Mouse (Mus musculus) embryonic facial prominence, embryonic 15.5 days (tissue): Measurements from ENCODE around the gene Iqcn. TPM values are rescaled to one million over a fixed set of nuclear protein-coding genes. Genes with fewer than 3 reads are reported as not detected.
A peak's percentile ranks its signal among the peaks of the same experiment; 100 is the strongest.

Experiments used
- ATAC-seq: fragments of 200-750 bp; cut with Nextera tagmentation; 2 replicates; pipeline ENCODE4 v1.8.0; 2017; ENCODE audit warnings: low read depth, moderate TSS enrichment; ENCODE audit not compliant: insufficient number of reproducible peaks, low FRiP score, low TSS enrichment
- H3K27ac ChIP-seq: fragments of 300-500 bp; sonication (generic); replicated peaks from 2 replicates; pipeline ENCODE4 v1.5.1; 2015; ENCODE audit warnings: mild to moderate bottlenecking, inconsistent platforms
- H3K27me3 ChIP-seq: fragments of 300-500 bp; sonication (generic); 2 replicates; pipeline ENCODE4 v1.6.1; 2015; ENCODE audit warnings: inconsistent platforms
- H3K36me3 ChIP-seq: fragments of 300-500 bp; sonication (generic); 2 replicates; pipeline ENCODE4 v1.6.1; 2015; ENCODE audit warnings: mild to moderate bottlenecking, inconsistent platforms
- H3K4me1 ChIP-seq: fragments of 300-500 bp; sonication (generic); 2 replicates; pipeline ENCODE4 v1.6.1; 2015; ENCODE audit warnings: inconsistent platforms
- H3K4me2 ChIP-seq: fragments of 300-500 bp; sonication (generic); replicated peaks from 2 replicates; pipeline ENCODE4 v1.6.1; 2015; ENCODE audit warnings: mild to moderate bottlenecking, inconsistent platforms
- H3K4me3 ChIP-seq: fragments of 300-500 bp; sonication (generic); replicated peaks from 2 replicates; pipeline ENCODE4 v1.5.1; 2015; ENCODE audit warnings: mild to moderate bottlenecking, inconsistent platforms
- H3K9ac ChIP-seq: fragments of 300-500 bp; sonication (generic); 2 replicates; pipeline ENCODE4 v1.6.1; 2015; ENCODE audit warnings: inconsistent platforms
- H3K9me3 ChIP-seq: fragments of 300-500 bp; sonication (generic); replicated peaks from 2 replicates; pipeline ENCODE4 v1.6.1; 2016; ENCODE audit warnings: inconsistent platforms
- WGBS: fragments of 180-500 bp; shearing (Covaris S2); methylation state at CpG from one replicate; pipeline ENCODE4 v1.1.7; 2015; 5-methylcytosine and 5-hydroxymethylcytosine counted together
- polyA plus RNA-seq: library from polyadenylated mRNA; unstranded; fragments of >200 nt; fragmentation: Nextera tagmentation; extraction: Ambion mirVana; gene quantifications from 2 replicates; pipeline ENCODE4 v1.2.1, GENCODE M21; 2015

The Iqcn gene
- polyA plus RNA-seq, 1 experiment from 2014 or later, result 0.03 TPM

GRCm38 (mm10) chr8:70741661-70742060 is 38.4 kb downstream of the Iqcn start:
- Histone ChIP-seq H3K4me3 (no peak overlapping the region), H3K4me1 (peaks cover 17% of the 10 kb centered on the region), H3K36me3 (no peaks in the 10 kb centered on the region), H3K9me3 (no peaks in the 10 kb centered on the region), H3K27me3 (peaks cover 72% of the 10 kb centered on the region), H3K27ac (no peak overlapping the region), H3K9ac (no peak overlapping the region), H3K4me2 (no peak overlapping the region)
- no peak for ATAC-seq
- 50% methylated on average over 5 of the region's 5 CpGs for WGBS

- no peak overlapping the region for H3K4me3 ChIP-seq
- peaks cover 77% of the 10 kb centered on the region for H3K27me3 ChIP-seq
- no peaks in the 10 kb centered on the region for H3K9me3 ChIP-seq
- no peaks in the 10 kb centered on the region for H3K36me3 ChIP-seq
- no peak overlapping the region for H3K9ac ChIP-seq
- peaks cover 17% of the 10 kb centered on the region for H3K4me1 ChIP-seq
- no peak for ATAC-seq
- no peak overlapping the region for H3K4me2 ChIP-seq
- no peak overlapping the region for H3K27ac ChIP-seq
- 63% methylated on average over 11 of the region's 11 CpGs for WGBS
Measured at GRCm38 (mm10) chr8:70742176-70742575, 38.9 kb downstream of the Iqcn start.

- Histone ChIP-seq H3K27me3 (peaks cover 83% of the 10 kb centered on the region), H3K4me2 (peak overlapping the region; percentile 49), H3K4me1 (peaks cover 17% of the 10 kb centered on the region), H3K4me3 (peak overlapping the region; percentile 37; the same call in 1 of the 2 replicates), H3K9ac (no peak overlapping the region), H3K36me3 (no peaks in the 10 kb centered on the region), H3K27ac (no peak overlapping the region), H3K9me3 (no peaks in the 10 kb centered on the region)
- ATAC-seq, result no peak
- WGBS, result 5% methylated on average over 38 of the region's 38 CpGs
Measured at GRCm38 (mm10) chr8:70742981-70743655, 39.9 kb downstream of the Iqcn start.

GRCm38 (mm10) chr8:70743656-70744590 is 40.7 kb downstream of the Iqcn start:
- ATAC-seq, result no peak
- H3K9me3 ChIP-seq, result no peaks in the 10 kb centered on the region
- no peak overlapping the region for H3K27ac ChIP-seq
- H3K4me3 ChIP-seq, result peak overlapping the region; percentile 37
- 5% methylated on average over 48 of the region's 48 CpGs for WGBS
- H3K9ac ChIP-seq, result no peak overlapping the region
- H3K36me3 ChIP-seq, result no peaks in the 10 kb centered on the region
- peaks cover 87% of the 10 kb centered on the region for H3K27me3 ChIP-seq
- H3K4me1 ChIP-seq, result peaks cover 17% of the 10 kb centered on the region
- H3K4me2 ChIP-seq, result peak overlapping the region; percentile 49

GRCm38 (mm10) chr8:70744806-70745205 is 41.5 kb downstream of the Iqcn start:
- WGBS, result 48% methylated on average over 11 of the region's 11 CpGs
- H3K9me3 ChIP-seq, result no peaks in the 10 kb centered on the region
- ATAC-seq, result no peak
- no peaks in the 10 kb centered on the region for H3K36me3 ChIP-seq
- H3K9ac ChIP-seq, result no peak overlapping the region
- H3K4me3 ChIP-seq, result no peak overlapping the region
- no peak overlapping the region for H3K4me2 ChIP-seq
- no peak overlapping the region for H3K27ac ChIP-seq
- H3K4me1 ChIP-seq, result peaks cover 17% of the 10 kb centered on the region
- peaks cover 89% of the 10 kb centered on the region for H3K27me3 ChIP-seq

- Histone ChIP-seq H3K4me1 (peaks cover 17% of the 10 kb centered on the region), H3K27me3 (peaks cover 81% of the 10 kb centered on the region), H3K27ac (no peak overlapping the region), H3K9me3 (no peaks in the 10 kb centered on the region), H3K4me3 (no peak overlapping the region), H3K4me2 (no peak overlapping the region), H3K36me3 (no peaks in the 10 kb centered on the region), H3K9ac (no peak overlapping the region)
- ATAC-seq, result no peak
- 61% methylated on average over 19 of the region's 19 CpGs for WGBS
Measured at GRCm38 (mm10) chr8:70745691-70746220, 42.5 kb downstream of the Iqcn start.

GRCm38 (mm10) chr8:70746676-70747075 is 43.4 kb downstream of the Iqcn start:
- Histone ChIP-seq H3K4me3 (no peak overlapping the region), H3K9me3 (no peaks in the 10 kb centered on the region), H3K4me2 (no peak overlapping the region), H3K27me3 (peaks cover 73% of the 10 kb centered on the region), H3K4me1 (peaks cover 17% of the 10 kb centered on the region), H3K36me3 (no peaks in the 10 kb centered on the region), H3K9ac (no peak overlapping the region), H3K27ac (no peak overlapping the region)
- no peak for ATAC-seq
- 54% methylated on average over 9 of the region's 9 CpGs for WGBS

GRCm38 (mm10) chr8:70747211-70747890 is 44.1 kb downstream of the Iqcn start:
- H3K4me1 ChIP-seq, result peaks cover 20% of the 10 kb centered on the region
- no peak overlapping the region for H3K4me2 ChIP-seq
- no peak overlapping the region for H3K27ac ChIP-seq
- H3K9ac ChIP-seq, result no peak overlapping the region
- no peak for ATAC-seq
- peaks cover 66% of the 10 kb centered on the region for H3K27me3 ChIP-seq
- no peaks in the 10 kb centered on the region for H3K36me3 ChIP-seq
- H3K9me3 ChIP-seq, result no peaks in the 10 kb centered on the region
- no peak overlapping the region for H3K4me3 ChIP-seq
- WGBS, result 83% methylated on average over 18 of the region's 18 CpGs

GRCm38 (mm10) chr8:70748246-70749096 is 45.2 kb downstream of the Iqcn start:
- H3K27ac ChIP-seq, result no peak overlapping the region
- no peak overlapping the region for H3K9ac ChIP-seq
- ATAC-seq, result no peak
- peaks cover 23% of the 10 kb centered on the region for H3K4me1 ChIP-seq
- peaks cover 55% of the 10 kb centered on the region for H3K27me3 ChIP-seq
- H3K9me3 ChIP-seq, result no peaks in the 10 kb centered on the region
- no peak overlapping the region for H3K4me3 ChIP-seq
- 83% methylated on average over 23 of the region's 23 CpGs for WGBS
- H3K36me3 ChIP-seq, result no peaks in the 10 kb centered on the region
- no peak overlapping the region for H3K4me2 ChIP-seq

- peaks cover 48% of the 10 kb centered on the region for H3K27me3 ChIP-seq
Measured at GRCm38 (mm10) chr8:70749097-70749674, 45.9 kb downstream of the Iqcn start.

More at GRCm38 (mm10) chr8:70749097-70749674, 45.9 kb downstream of the Iqcn start:
- no peak for ATAC-seq
- H3K4me3 ChIP-seq, result no peak overlapping the region
- H3K36me3 ChIP-seq, result no peaks in the 10 kb centered on the region
- no peak overlapping the region for H3K4me2 ChIP-seq
- H3K4me1 ChIP-seq, result peaks cover 23% of the 10 kb centered on the region
- no peaks in the 10 kb centered on the region for H3K9me3 ChIP-seq
- H3K27ac ChIP-seq, result no peak overlapping the region
- WGBS, result 74% methylated on average over 19 of the region's 19 CpGs
- no peak overlapping the region for H3K9ac ChIP-seq
